In genomic region chr7:19228793-19229148, GRCm38 (mm10) we compare ENCODE assay signal across 7 mouse cellular contexts. TPM values are rescaled to one million over a fixed set of nuclear protein-coding genes. Genes with fewer than 3 reads are reported as not detected.
DNase-seq lines count a peak whose midpoint lies in the region; ATAC-seq and TF ChIP-seq lines count a peak whose summit lies in the region.

No protein-coding gene starts in this region.

- H3K4me3 ChIP-seq in lung, embryonic 15.5 days = peak overlapping the region; percentile 66
- peak overlapping the region; percentile 71 for H3K4me3 ChIP-seq in forebrain, embryonic 10.5 days
- peak overlapping the region; percentile 64 for H3K4me3 ChIP-seq in limb, embryonic 12.5 days (replicated peaks)
- H3K4me3 ChIP-seq in small intestine, adult 2 months (ENCODE audit: low read depth, low read length) = peak overlapping the region; percentile 67

- TF ChIP-seq CTCF in small intestine, adult 2 months (IDR thresholded peaks at IDR 0.05; ENCODE audit: extremely low read depth, insufficient read length, insufficient replicate concordance, low read depth, low read length) = no peak

- no peak for ATAC-seq in lung, embryonic 15.5 days (ENCODE audit: borderline replicate concordance, extremely low read depth, low FRiP score, low TSS enrichment)
- ATAC-seq in limb, embryonic 12.5 days (ENCODE audit: insufficient number of reproducible peaks, insufficient read depth, low FRiP score, low TSS enrichment, low read depth) = no peak

- no peaks in the 10 kb centered on the region for H3K36me3 ChIP-seq in lung, embryonic 15.5 days
- H3K36me3 ChIP-seq in forebrain, embryonic 10.5 days (replicated peaks) = peaks cover 50% of the 10 kb centered on the region
- peaks cover 42% of the 10 kb centered on the region for H3K36me3 ChIP-seq in limb, embryonic 12.5 days
- peaks cover 4% of the 10 kb centered on the region; the same call in 1 of the 2 replicates for H3K36me3 ChIP-seq in small intestine, adult 2 months (ENCODE audit: control insufficient read depth, insufficient read depth, low read length)

- WGBS in lung, embryonic 15.5 days = 1% methylated on average over 14 of the region's 14 CpGs
- WGBS in forebrain, embryonic 10.5 days = under 1% methylated on average over 14 of the region's 14 CpGs
- WGBS in limb, embryonic 12.5 days = under 1% methylated on average over 14 of the region's 14 CpGs
- WGBS in small intestine, adult 2 months = 0% methylated on average over 14 of the region's 14 CpGs

- H3K27ac ChIP-seq in lung, embryonic 15.5 days = peak overlapping the region; percentile 68
- peak overlapping the region; percentile 97 for H3K27ac ChIP-seq in forebrain, embryonic 10.5 days
- H3K27ac ChIP-seq in limb, embryonic 12.5 days = peak overlapping the region; percentile 98
- H3K27ac ChIP-seq in small intestine, adult 2 months (ENCODE audit: insufficient read depth, low read depth, low read length) = peak overlapping the region; percentile 97

- H3K4me2 ChIP-seq in lung, embryonic 15.5 days = peak overlapping the region; percentile 78
- peak overlapping the region; percentile 84 for H3K4me2 ChIP-seq in limb, embryonic 12.5 days

- DNase-seq in lung, adult 18-20 months = no peak
- no peak for DNase-seq in forebrain, embryonic 10.5 days (ENCODE audit: extremely low spot score, low spot score)
- DNase-seq in yolk sac, embryonic 10.5 days (ENCODE audit: low spot score) = no peak
- DNase-seq in urinary bladder, postnatal 4 days (ENCODE audit: low spot score in 2 of 2) = no peak

- peak overlapping the region; percentile 60 for H3K9ac ChIP-seq in lung, embryonic 15.5 days
- H3K9ac ChIP-seq in limb, embryonic 12.5 days (replicated peaks) = peak overlapping the region; percentile 73

- no peaks in the 10 kb centered on the region for H3K27me3 ChIP-seq in lung, embryonic 15.5 days
- H3K27me3 ChIP-seq in forebrain, embryonic 10.5 days (ENCODE audit: poor library complexity, severe bottlenecking) = no peaks in the 10 kb centered on the region
- no peaks in the 10 kb centered on the region for H3K27me3 ChIP-seq in limb, embryonic 12.5 days
- no peaks in the 10 kb centered on the region for H3K27me3 ChIP-seq in small intestine, adult 2 months (ENCODE audit: control insufficient read depth, insufficient read depth, low read length)

- TF ChIP-seq POLR2A in small intestine, adult 2 months (IDR thresholded peaks at IDR 0.05; ENCODE audit: low read depth, low read length) = peak; percentile 72; the same call in 1 of the 2 replicates

- H3K4me1 ChIP-seq in lung, embryonic 15.5 days = peaks cover 20% of the 10 kb centered on the region
- H3K4me1 ChIP-seq in forebrain, embryonic 10.5 days = peaks cover 27% of the 10 kb centered on the region
- H3K4me1 ChIP-seq in limb, embryonic 12.5 days (replicated peaks) = peaks cover 15% of the 10 kb centered on the region
- H3K4me1 ChIP-seq in small intestine, adult 2 months (ENCODE audit: control insufficient read depth, insufficient read depth, insufficient read length, low read length) = peaks cover 53% of the 10 kb centered on the region; the same call in 1 of the 2 replicates

- H3K9me3 ChIP-seq in lung, embryonic 15.5 days = no peaks in the 10 kb centered on the region
- no peaks in the 10 kb centered on the region for H3K9me3 ChIP-seq in forebrain, embryonic 10.5 days
- H3K9me3 ChIP-seq in limb, embryonic 12.5 days = no peaks in the 10 kb centered on the region

RNA-seq across cellular contexts. Expression of gene Opa3, which starts 0.6 kb away (rescaled TPM):
- polyA plus RNA-seq in lung, embryonic 15.5 days (2015; fragmentation: Nextera tagmentation; extraction: Ambion mirVana) = 33.2 and 34.6 TPM in 2 replicates
- 50.7 and 51.4 TPM in 2 replicates for polyA plus RNA-seq in forebrain, embryonic 10.5 days (2016; fragmentation: Nextera tagmentation; extraction: Ambion mirVana)
- 38.7 and 39.5 TPM in 2 replicates for polyA plus RNA-seq in limb, embryonic 12.5 days (2016; fragmentation: Nextera tagmentation; extraction: Ambion mirVana)
- 17.1 and 34.6 TPM in 2 replicates for polyA plus RNA-seq in small intestine, adult 2 months (2012; rRNA removed)

RNA-seq across cellular contexts. Expression of gene Gpr4, which starts 16.4 kb away (rescaled TPM):
- polyA plus RNA-seq in lung, embryonic 15.5 days (2015; fragmentation: Nextera tagmentation; extraction: Ambion mirVana) = 2.2 TPM in 2 replicates
- 1.6 and 2.0 TPM in 2 replicates for polyA plus RNA-seq in forebrain, embryonic 10.5 days (2016; fragmentation: Nextera tagmentation; extraction: Ambion mirVana)
- polyA plus RNA-seq in limb, embryonic 12.5 days (2016; fragmentation: Nextera tagmentation; extraction: Ambion mirVana) = 4.4 and 5.7 TPM in 2 replicates
- polyA plus RNA-seq in small intestine, adult 2 months (2012; rRNA removed) = 3.8 and 4.4 TPM in 2 replicates

RNA-seq across cellular contexts. Expression of gene Vasp, which starts 42.8 kb away (rescaled TPM):
- polyA plus RNA-seq in lung, embryonic 15.5 days (2015; fragmentation: Nextera tagmentation; extraction: Ambion mirVana) = 115 TPM in 2 replicates
- 47.4 and 56.9 TPM in 2 replicates for polyA plus RNA-seq in forebrain, embryonic 10.5 days (2016; fragmentation: Nextera tagmentation; extraction: Ambion mirVana)
- polyA plus RNA-seq in limb, embryonic 12.5 days (2016; fragmentation: Nextera tagmentation; extraction: Ambion mirVana) = 66.4 and 68.8 TPM in 2 replicates
- polyA plus RNA-seq in small intestine, adult 2 months (2012; rRNA removed) = 183 and 517 TPM in 2 replicates

RNA-seq across cellular contexts. Expression of gene Ppm1n, which starts 51.1 kb away (rescaled TPM):
- polyA plus RNA-seq in lung, embryonic 15.5 days (2015; fragmentation: Nextera tagmentation; extraction: Ambion mirVana) = not detected in 2 replicates
- 0.41 and 0.51 TPM in 2 replicates for polyA plus RNA-seq in forebrain, embryonic 10.5 days (2016; fragmentation: Nextera tagmentation; extraction: Ambion mirVana)
- polyA plus RNA-seq in limb, embryonic 12.5 days (2016; fragmentation: Nextera tagmentation; extraction: Ambion mirVana) = not detected in 2 replicates
- polyA plus RNA-seq in small intestine, adult 2 months (2012; rRNA removed) = 1.8 and 11.8 TPM in 2 replicates

RNA-seq across cellular contexts. Expression of gene Eml2, which starts 52.5 kb away (rescaled TPM):
- 10.7 and 12.2 TPM in 2 replicates for polyA plus RNA-seq in lung, embryonic 15.5 days (2015; fragmentation: Nextera tagmentation; extraction: Ambion mirVana)
- polyA plus RNA-seq in forebrain, embryonic 10.5 days (2016; fragmentation: Nextera tagmentation; extraction: Ambion mirVana) = 5.3 and 6.4 TPM in 2 replicates
- polyA plus RNA-seq in limb, embryonic 12.5 days (2016; fragmentation: Nextera tagmentation; extraction: Ambion mirVana) = 3.9 and 5.9 TPM in 2 replicates
- 15.8 and 17.2 TPM in 2 replicates for polyA plus RNA-seq in small intestine, adult 2 months (2012; rRNA removed)
